Mouse (Mus musculus): Measurements from ENCODE around the gene Wbp4. TPM values are rescaled to one million over a fixed set of nuclear protein-coding genes. Genes with fewer than 3 reads are reported as not detected.
A peak's percentile ranks its signal among the peaks of the same experiment; 100 is the strongest.

Gene Wbp4
- polyA plus RNA-seq, 1 experiment from 2014 or later = 15.1 TPM

DNA sequence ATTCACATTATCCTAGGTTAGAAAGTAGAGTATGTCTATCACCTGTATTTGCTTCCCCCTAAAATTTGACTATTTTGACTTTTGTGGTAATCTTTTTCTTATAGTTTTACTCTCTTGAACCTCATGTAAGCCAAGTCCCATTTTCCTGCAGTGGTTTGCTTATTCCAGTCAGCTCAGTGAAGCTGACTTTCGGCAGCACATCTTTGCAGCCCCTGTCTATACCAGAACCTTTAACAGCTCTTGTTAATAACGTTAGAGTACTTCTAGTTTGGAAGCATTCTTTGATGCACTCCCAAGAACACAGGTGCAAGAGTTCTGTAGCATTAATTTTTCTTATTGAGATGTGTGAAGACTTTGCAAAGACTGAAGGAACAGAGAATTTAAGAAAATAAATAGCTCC is 36.8 kb upstream of the Wbp4 start:
- Histone ChIP-seq H3K4me1 (ENCODE audit: insufficient read depth) (peaks cover 45% of the 10 kb centered on the region), H3K4me3 (ENCODE audit: low read depth, low read length) (peak overlapping the region; percentile 47), H3K27me3 (ENCODE audit: insufficient read depth, low read length) (no peaks in the 10 kb centered on the region), H3K36me3 (replicated peaks; ENCODE audit: insufficient read depth, low read length) (no peaks in the 10 kb centered on the region; the same call in 1 of the 2 replicates), H3K4me2 (ENCODE audit: low read depth, low read length) (peak overlapping the region; percentile 84), H3K27ac (ENCODE audit: low read depth) (peak overlapping the region; percentile 88), H3K9me3 (ENCODE audit: low read length) (no peaks in the 10 kb centered on the region), H3K9ac (replicated peaks) (peak overlapping the region; percentile 72)
- WGBS (ENCODE audit: insufficient replicate concordance) = 35% methylated on average over 2 of the region's 2 CpGs
- no peak for DNase-seq
- no peak for ATAC-seq
- no peak for TF ChIP-seq CTCF (IDR thresholded peaks at IDR 0.05; ENCODE audit: low read depth)
- TF ChIP-seq EP300 (IDR thresholded peaks at IDR 0.05; ENCODE audit: low read depth) = no peak

GRCm38 (mm10) chr14:79517185-79517740 is 35.9 kb upstream of the Wbp4 start:
- no peaks in the 10 kb centered on the region; the same call in 1 of the 2 replicates for H3K36me3 ChIP-seq (replicated peaks; ENCODE audit: insufficient read depth, low read length)
- no peak for DNase-seq
- H3K27ac ChIP-seq (ENCODE audit: low read depth) = peak overlapping the region; percentile 93
- WGBS (ENCODE audit: insufficient replicate concordance) = 34% methylated on average over 8 of the region's 8 CpGs
- H3K9ac ChIP-seq (replicated peaks) = peak overlapping the region; percentile 63
- H3K4me3 ChIP-seq (ENCODE audit: low read depth, low read length) = peak overlapping the region; percentile 53
- H3K27me3 ChIP-seq (ENCODE audit: insufficient read depth, low read length) = no peaks in the 10 kb centered on the region
- no peak for TF ChIP-seq CTCF (IDR thresholded peaks at IDR 0.05; ENCODE audit: low read depth)
- TF ChIP-seq EP300 (IDR thresholded peaks at IDR 0.05; ENCODE audit: low read depth) = no peak
- peaks cover 39% of the 10 kb centered on the region for H3K4me1 ChIP-seq (ENCODE audit: insufficient read depth)
- H3K9me3 ChIP-seq (ENCODE audit: low read length) = no peaks in the 10 kb centered on the region
- no peak for ATAC-seq
- H3K4me2 ChIP-seq (ENCODE audit: low read depth, low read length) = peak overlapping the region; percentile 68

- Histone ChIP-seq H3K4me2 (ENCODE audit: low read depth, low read length) (peak overlapping the region; percentile 68), H3K27me3 (ENCODE audit: insufficient read depth, low read length) (no peaks in the 10 kb centered on the region), H3K4me3 (ENCODE audit: low read depth, low read length) (peak overlapping the region; percentile 53), H3K36me3 (replicated peaks; ENCODE audit: insufficient read depth, low read length) (no peaks in the 10 kb centered on the region; the same call in 1 of the 2 replicates), H3K27ac (ENCODE audit: low read depth) (peak overlapping the region; percentile 93), H3K9me3 (ENCODE audit: low read length) (no peaks in the 10 kb centered on the region), H3K9ac (replicated peaks) (peak overlapping the region; percentile 63), H3K4me1 (ENCODE audit: insufficient read depth) (peaks cover 37% of the 10 kb centered on the region)
- no peak for DNase-seq
- no peak for ATAC-seq
- TF ChIP-seq CTCF (IDR thresholded peaks at IDR 0.05; ENCODE audit: low read depth) (no peak), EP300 (IDR thresholded peaks at IDR 0.05; ENCODE audit: low read depth) (no peak)
- WGBS (ENCODE audit: insufficient replicate concordance) = 25% methylated on average over 2 of the region's 2 CpGs
Observed at GRCm38 (mm10) chr14:79516751-79517150, 35.4 kb upstream of the Wbp4 start.

DNA sequence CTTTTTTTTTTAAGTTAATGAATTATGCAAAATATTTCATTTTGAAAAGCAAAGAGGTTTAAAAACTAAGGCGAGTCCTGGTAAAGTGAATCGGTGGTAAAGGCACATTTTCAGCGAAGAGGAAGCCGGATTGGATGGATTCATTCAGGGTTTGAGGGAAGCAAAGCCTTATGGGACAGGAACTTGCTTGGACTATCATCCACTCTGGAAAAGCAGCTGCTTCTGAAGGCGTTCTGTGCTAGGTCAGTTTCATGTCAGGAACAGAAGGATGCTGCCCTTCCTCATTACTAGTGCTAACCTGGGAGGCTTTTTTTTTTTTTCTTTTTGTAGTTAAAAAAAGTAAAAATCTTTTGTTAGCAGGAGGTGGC is 34.9 kb upstream of the Wbp4 start:
- Histone ChIP-seq H3K4me2 (ENCODE audit: low read depth, low read length) (peak overlapping the region; percentile 68), H3K27ac (ENCODE audit: low read depth) (peak overlapping the region; percentile 93), H3K4me1 (ENCODE audit: insufficient read depth) (peaks cover 34% of the 10 kb centered on the region), H3K36me3 (replicated peaks; ENCODE audit: insufficient read depth, low read length) (no peaks in the 10 kb centered on the region; the same call in 1 of the 2 replicates), H3K27me3 (ENCODE audit: insufficient read depth, low read length) (no peaks in the 10 kb centered on the region), H3K9me3 (ENCODE audit: low read length) (no peaks in the 10 kb centered on the region), H3K9ac (replicated peaks) (peak overlapping the region; percentile 63), H3K4me3 (ENCODE audit: low read depth, low read length) (peak overlapping the region; percentile 53)
- DNase-seq = no peak
- ATAC-seq = no peak
- 27% methylated on average over 5 of the region's 5 CpGs for WGBS (ENCODE audit: insufficient replicate concordance)
- TF ChIP-seq EP300 (IDR thresholded peaks at IDR 0.05; ENCODE audit: low read depth) (no peak), CTCF (IDR thresholded peaks at IDR 0.05; ENCODE audit: low read depth) (no peak)

DNA sequence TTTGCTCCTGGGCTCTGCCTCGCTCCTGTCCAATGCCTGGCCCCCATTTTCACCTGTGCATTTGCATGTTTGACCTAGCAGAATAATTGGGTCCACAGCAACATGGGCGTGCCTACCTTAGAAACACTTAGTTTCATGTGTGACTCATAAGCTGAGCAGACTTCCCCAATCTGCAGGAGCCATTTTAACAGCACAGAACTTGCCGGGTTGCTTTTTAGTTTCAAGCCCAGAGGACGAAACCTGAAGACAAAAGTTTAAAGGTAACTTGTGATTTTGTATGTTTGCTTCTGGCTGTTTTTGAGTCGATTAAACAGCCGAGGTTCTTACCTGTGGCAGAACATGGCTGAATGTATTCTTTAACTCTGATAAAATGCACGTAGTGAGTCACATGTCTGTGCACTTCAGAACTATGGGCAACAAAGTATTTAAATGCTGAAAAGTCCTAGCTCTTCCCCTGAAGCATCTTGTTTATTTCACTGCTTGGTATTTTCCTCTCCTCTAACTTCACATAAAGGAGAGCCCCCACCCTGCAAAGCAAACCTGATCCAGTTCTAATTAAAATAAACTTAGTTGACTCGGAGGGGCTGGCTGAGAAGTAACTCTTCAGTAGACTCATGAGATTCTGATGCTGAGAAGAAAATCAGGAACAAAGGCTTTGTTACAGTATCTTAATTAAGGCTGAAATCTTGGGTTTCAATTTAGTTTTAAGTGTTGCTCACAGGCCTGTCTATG is 34.4 kb upstream of the Wbp4 start:
- WGBS (ENCODE audit: insufficient replicate concordance) = 19% methylated on average over 8 of the region's 8 CpGs
- Histone ChIP-seq H3K9ac (replicated peaks) (peak overlapping the region; percentile 63), H3K27ac (ENCODE audit: low read depth) (peak overlapping the region; percentile 93), H3K4me1 (ENCODE audit: insufficient read depth) (peaks cover 28% of the 10 kb centered on the region), H3K27me3 (ENCODE audit: insufficient read depth, low read length) (no peaks in the 10 kb centered on the region), H3K36me3 (replicated peaks; ENCODE audit: insufficient read depth, low read length) (no peaks in the 10 kb centered on the region; the same call in 1 of the 2 replicates), H3K4me2 (ENCODE audit: low read depth, low read length) (peak overlapping the region; percentile 68), H3K9me3 (ENCODE audit: low read length) (no peaks in the 10 kb centered on the region), H3K4me3 (ENCODE audit: low read depth, low read length) (peak overlapping the region; percentile 53)
- DNase-seq (peak; percentile 60), ATAC-seq (peak; percentile 91)
- TF ChIP-seq EP300 (IDR thresholded peaks at IDR 0.05; ENCODE audit: low read depth) (no peak), CTCF (IDR thresholded peaks at IDR 0.05; ENCODE audit: low read depth) (no peak)

DNA sequence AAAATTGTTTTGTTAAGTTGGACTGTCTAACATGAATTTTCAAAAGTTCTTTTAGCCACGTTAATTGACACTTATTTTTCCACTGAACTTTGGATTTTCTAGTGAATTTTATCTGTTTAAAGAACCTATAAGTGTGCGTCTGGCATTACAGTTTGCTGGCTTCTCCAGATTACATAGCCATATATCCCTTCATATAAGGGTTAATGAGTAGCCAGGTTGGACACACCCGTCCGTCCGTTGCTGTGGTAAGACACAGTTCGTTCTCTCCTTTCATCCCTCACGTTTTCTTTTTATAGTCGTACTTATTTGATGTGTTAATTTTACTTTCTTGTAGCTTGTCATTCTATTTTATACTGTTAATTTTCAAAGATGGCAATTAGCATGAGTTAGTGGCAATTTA is 33.8 kb upstream of the Wbp4 start:
- no peaks in the 10 kb centered on the region for H3K27me3 ChIP-seq (ENCODE audit: insufficient read depth, low read length)
- peak; percentile 81 for ATAC-seq
- peak overlapping the region; percentile 53 for H3K4me3 ChIP-seq (ENCODE audit: low read depth, low read length)
- H3K36me3 ChIP-seq (replicated peaks; ENCODE audit: insufficient read depth, low read length) = no peaks in the 10 kb centered on the region; the same call in 1 of the 2 replicates
- peak overlapping the region; percentile 63; the same call in 1 of the 2 replicates for H3K9ac ChIP-seq (replicated peaks)
- H3K4me1 ChIP-seq (ENCODE audit: insufficient read depth) = peaks cover 28% of the 10 kb centered on the region
- no peak for TF ChIP-seq CTCF (IDR thresholded peaks at IDR 0.05; ENCODE audit: low read depth)
- no peak for TF ChIP-seq EP300 (IDR thresholded peaks at IDR 0.05; ENCODE audit: low read depth)
- peak overlapping the region; percentile 93 for H3K27ac ChIP-seq (ENCODE audit: low read depth)
- 21% methylated on average over 8 of the region's 8 CpGs for WGBS (ENCODE audit: insufficient replicate concordance)
- no peaks in the 10 kb centered on the region for H3K9me3 ChIP-seq (ENCODE audit: low read length)
- H3K4me2 ChIP-seq (ENCODE audit: low read depth, low read length) = peak overlapping the region; percentile 68
- no peak for DNase-seq
